Mouse (Mus musculus) adrenal gland, adult 18-20 months (tissue): ENCODE results near the gene Prkn. TPM values are rescaled to one million over a fixed set of nuclear protein-coding genes. Genes with fewer than 3 reads are reported as not detected.

ENCODE experiments used
- DNase-seq, 2 experiments: peaks; one replicate each; pipeline ENCODE4 v3.0.0; 2021 to 2022; ENCODE audit warnings: low spot score in 2 of 2
- total RNA-seq, 2 experiments: library from RNA; stranded (reverse); gene quantifications; 1 replicate in 1 of 2; 2 replicates in 1 of 2; pipeline ENCODE4 v1.2.3; 2021

Prkn gene
- total RNA-seq, 2 experiments from 2014 or later: 10.2 to 13.8 TPM

DNA sequence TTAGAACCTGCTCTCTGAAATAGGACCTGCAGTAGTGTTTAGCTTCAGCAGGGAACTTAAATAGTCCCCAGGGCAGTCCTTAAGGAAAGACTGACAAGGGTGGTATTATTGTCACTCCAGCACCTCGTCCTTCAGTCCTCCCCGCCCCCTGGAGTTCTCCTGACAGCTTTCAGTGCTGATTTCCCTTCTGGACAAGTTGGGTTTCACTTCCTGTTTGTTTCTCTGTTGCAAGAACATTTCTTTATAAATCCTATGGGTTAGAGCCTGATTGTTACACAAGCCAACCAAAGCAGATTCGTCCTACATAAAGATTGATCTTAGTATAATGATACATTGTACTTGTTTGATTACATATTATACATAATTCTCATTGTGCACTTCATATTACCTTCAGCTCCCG is 142.0 kb downstream of the Prkn start:
- no peak for DNase-seq

DNA sequence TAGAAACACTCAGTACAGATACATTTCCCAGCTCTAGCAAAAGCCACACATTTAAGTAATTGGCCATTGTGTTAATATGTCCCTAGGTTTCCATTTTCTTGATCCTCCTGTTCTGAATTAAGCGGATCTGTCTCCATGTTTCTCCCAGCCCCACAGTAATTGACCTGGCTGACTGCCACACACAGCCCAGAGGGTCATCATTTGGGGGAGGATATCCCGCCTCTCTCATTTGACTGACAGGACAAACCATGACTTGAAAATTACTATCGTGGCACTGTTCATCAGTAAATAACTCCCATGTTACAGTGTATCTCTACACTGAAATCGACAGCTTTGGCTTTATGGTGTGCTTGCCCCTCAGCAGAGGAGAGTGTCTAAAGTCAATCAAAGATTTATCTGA is 146.9 kb downstream of the Prkn start:
- no peak for DNase-seq

DNA sequence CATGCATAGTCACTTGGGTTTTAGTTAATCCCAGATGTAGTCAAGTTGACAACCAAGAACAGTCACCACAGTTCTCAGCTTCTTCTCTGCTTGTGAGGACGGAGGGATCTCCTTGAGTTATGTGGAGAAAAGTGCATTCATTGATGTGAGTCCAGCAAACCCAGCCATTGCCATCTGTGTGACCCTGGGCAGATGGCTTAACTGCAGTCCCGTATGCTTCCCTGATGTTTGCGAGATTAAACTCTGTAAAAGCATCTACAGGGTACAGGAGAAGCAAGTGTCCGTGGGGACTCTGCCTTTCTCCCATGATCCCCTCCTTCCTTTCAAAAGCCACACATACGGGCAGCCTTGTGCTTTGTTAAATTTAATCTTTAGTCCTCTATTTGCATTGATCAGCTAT is 157.1 kb downstream of the Prkn start:
- no peak for DNase-seq

DNA sequence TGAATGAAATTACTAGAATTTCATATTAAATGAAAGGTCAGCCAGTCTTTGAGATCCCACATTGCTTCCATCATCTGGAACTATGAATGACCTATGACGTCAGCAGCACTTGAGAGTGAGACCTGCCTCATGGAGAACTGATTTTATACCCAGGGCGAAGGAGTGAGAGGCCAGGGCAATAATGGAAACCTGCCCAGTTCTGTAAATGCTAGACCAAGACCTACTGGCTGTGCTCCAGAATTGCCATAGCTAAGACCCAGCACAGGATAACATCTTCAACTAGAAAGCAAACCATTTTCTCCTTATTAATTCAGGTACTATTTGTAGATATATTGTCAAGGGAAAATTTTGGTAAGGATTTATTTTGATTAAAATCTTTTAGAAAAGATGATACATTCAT is 183.2 kb downstream of the Prkn start:
- DNase-seq: no peak

DNA sequence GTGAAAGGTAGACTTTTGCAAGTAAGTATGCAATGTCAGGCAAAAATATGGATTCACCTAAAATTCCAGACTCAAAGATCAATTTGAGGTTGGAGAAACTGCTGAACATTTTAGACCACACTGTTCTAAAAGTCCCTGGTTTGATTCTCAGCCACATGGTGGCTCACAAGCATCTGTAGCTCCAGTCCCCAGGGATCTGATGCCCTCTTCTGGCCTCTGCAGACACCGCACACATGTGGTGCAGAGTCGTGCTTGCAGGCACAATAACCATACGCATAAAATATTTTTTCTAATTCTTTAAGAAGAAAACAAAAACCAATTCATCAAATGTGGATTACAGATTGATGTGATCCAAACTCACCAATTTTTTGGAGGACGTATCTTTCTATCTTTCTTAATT is 189.2 kb downstream of the Prkn start:
- DNase-seq: no peak

DNA sequence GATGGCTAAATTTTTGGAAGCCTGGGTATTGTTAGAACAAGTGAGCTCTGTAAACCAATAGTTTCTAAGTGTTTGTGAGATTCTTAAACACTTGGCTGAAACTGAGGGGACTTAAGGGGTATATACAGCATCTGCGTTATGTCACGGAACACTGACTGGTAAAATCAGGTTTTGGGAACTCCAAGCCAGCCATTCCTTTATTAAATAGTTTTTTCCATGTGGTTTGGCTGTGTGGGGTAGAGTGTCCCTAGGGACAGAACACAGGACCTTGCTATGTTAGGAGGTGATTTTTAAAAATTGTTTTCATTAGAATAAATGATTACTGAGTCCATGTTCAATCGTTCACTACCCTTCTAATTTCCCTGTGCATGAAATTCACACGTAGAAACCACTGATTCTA is 190.8 kb downstream of the Prkn start:
- DNase-seq: no peak

DNA sequence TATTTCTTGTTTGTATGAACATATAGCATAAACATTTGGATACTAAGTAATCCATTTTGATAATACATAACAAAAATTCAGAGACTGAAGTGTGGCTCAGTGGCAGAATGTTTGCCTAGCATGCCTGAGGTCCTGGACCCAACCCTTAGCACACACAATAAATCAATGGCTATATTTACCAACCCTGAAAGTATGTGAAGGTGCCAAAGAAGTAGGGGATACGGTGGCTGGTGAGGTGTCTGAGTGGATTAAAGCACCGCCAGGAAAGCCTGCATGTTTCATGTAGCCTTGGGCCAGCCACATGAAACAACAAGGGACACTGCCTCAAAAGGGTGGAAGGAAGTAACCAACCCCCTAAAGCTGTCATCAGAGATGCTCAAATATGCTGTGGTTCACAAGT is 192.2 kb downstream of the Prkn start:
- no peak for DNase-seq

DNA sequence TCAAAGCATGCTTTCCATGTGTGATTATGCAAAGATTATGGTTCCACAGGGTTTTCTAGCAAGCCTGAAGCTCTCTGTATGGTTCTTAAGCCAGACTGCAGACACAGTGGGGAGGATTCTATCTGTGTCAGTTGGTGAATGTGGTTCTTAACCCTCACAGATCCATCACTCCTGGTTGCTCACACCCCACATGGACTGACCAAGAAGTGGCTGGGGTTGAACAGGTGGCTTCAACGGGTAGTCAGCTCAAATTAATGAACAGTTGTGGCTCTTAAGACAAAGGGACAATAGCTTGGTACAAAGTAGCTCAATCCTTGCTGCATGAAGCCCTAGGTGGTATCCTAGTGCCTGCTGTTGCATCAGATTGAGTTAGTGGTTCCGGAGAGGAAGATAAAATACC is 193.4 kb downstream of the Prkn start:
- DNase-seq: no peak

DNA sequence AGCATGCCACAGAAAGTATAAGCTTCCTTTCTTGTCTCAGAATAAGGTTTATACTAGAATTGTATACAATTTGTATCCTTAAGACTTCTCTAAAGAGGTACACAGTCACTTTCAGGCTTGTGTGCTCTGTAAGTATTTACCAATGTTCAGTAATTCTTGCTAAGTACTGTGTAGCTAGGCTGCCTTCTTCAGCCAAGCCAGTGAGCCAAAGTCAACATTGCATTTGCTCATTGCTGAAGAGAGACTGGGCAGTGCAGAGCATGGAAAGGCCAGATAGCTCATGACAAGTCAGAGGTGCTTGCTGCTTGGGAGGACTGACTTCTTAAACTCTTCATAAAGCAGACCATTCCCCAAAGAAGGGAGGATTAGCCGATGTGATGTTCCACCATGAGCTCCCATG is 198.1 kb downstream of the Prkn start:
- DNase-seq: no peak

DNA sequence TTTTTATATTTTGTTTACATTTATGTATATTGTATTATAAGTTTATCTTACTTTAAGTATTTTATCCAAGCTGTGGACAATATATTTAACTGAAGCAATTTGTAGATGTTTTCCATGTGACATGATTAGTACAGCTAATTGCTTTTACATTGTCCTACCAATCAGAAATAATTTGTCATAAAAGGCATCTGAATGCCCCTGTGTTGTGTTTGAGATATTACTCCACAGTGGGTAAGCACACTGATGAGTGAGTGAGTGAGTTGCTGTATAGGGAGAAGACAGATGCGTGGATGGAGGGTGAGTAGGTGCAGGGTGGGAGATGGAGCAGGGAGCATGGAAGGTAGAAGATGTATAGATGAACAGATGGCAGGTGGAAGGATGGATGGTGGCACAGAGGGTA is 218.8 kb downstream of the Prkn start:
- no peak for DNase-seq

DNA sequence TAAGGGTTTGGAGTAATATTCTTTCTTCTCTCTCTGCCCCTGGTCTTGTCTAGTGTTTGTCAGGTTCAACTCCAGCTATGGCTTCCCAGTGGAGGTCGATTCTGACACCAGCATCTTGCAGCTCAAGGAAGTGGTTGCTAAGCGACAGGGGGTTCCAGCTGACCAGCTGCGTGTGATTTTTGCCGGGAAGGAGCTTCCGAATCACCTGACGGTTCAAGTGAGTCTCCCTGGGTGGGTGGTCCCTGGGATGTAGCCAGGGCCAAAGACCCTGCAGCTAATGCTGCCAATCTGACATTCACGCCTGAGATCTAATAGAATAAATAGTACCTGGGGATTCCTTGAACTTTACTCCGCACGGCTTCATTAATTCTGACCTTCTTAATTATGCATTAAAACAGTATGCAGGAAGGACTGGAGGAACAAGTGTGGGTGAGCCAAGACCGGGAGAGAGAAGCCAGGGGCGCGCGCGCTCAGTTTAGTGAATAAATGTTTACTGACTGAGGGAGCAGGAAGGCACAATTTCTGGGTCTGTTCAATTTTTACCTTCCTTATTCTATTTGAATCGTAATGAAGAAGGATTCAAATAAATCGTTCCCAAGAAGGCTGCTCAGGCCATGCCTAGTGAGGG is 227.0 kb downstream of the Prkn start:
- no peak for DNase-seq

DNA sequence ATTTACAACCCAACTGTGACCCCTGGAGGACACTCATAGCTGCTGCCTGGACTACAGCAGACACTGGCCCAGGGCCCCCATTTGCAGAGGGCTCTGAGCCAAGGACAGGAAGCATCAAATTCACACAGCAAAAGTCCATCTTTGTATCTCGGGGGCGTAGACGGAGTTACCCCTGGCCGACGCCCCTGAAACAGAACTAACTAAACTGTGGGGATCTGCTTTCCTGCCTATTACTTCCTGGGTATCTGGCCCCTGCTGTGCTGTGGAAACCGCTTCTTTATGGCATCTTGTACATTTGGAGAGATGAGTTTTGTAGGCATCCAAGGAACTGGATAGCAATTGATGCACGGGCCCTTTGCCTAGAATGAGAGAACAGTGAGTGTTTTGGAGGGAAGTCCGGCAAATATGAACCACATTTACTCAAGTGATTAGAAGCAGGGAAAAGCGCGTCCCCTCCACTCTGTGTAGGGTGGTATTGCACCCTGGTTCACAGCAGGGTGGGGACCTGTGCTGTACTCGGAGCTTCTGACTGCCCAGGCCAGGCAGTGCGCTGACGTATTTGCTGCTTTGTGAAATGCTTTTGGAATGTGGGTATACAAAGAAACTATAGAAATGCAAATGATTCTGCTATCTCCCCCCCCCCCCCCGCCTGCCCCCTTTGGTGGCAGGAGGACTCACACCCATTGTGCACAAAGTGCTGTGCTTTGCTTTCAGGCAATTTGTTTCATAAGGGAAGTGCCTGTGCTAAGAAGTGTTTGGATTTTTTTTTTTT is 227.7 kb downstream of the Prkn start:
- DNase-seq: peak in 1 of 2 experiments; percentile 14

DNA sequence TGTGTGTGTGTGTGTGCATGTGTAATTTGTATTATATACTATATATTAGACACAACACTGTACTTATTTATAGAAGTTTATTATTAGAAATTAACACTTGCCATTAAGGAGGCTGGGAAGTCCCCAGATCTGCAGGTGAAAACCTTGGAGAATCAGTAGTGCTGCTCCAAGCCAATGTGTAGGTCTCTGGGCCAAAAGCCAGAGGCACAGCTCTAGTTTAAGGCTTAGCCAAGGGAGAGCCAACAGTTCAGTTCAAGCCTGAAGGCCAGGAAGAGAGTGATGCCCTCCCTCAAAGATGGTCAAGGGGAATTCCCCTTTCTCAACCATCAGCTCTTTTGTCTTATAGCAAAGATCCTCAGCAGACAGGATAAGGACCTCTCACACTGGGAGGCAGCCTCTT is 230.8 kb downstream of the Prkn start:
- no peak for DNase-seq

DNA sequence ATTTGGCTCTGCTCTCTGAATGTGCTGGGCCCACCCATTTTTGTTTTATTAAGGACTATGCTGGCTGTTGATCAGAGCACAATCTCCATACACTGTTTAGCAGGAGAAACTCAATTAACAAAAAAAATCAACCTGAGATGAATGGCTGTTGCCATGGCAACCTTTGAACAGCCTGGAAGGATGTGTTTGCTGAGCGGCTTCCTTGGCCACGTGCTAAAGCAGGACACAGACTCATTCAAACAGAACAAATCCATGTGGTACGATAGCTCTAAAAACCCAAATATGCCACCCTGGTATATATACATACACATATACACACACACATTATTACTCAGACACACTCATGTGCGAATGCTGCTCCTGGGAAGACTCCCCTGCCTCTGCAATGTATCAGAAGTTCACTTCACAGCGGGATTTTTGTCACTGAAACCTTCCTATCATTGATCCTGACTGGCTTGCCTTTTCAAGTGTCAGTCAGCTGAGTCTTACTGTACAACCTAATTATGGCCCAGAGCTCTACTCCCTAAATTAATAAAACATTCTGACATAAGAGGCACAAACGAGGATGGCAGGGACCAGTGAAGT is 236.2 kb downstream of the Prkn start:
- no peak for DNase-seq

DNA sequence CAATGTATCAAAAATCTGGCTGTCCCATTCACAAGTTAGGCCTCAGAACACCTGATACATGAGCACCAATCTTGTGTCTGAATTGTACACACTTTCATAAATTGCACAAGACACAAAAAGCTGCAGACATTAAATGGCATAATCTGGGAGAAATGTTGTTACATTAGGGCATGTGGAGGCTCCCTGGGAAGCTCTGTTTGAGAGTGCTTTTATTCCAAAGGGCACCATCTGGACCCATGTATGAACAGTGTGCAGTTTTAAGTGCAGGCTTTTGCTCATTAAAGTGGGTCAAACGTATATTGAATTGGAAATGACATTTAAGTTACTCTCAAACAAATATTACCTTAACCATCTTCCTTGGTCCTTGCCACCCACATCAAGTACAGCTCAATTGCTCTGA is 246.3 kb downstream of the Prkn start:
- DNase-seq: no peak

DNA sequence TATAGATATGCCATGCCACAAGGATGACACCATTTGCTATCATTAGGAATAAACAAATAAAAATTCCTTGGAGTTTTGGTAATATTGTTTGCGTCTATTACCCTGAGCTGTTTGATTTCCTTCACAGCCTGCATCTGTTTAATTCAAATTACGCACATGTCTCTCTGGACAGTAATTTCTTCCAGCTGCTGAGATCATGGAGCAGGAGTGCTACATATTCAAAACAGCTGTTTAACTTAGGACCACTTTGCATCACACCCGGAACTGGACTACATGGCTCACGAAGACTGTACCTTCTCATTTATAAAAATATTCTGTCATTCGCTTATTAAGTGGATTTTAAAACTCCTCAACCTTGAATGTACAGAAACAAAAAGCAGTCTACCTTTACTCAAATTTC is 246.9 kb downstream of the Prkn start:
- no peak for DNase-seq

DNA sequence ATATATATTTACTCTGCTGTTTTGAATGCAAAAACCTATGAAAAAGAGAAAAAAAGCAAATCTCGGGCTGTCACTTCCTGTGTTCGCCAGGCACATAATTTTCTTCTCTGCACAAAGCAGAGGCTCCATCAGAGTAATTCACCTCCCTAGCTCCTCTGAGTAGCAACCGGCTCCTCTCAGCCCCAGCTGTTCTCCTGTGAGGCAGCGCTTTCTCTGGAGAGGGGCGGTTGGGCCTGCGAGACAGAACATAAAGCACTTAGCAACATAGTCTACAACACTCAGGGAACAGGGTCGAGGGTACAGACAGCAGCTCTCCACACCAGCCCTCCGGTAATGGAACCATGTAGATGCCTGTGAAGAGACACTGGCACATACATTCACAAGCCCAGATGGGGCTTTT is 247.6 kb downstream of the Prkn start:
- no peak for DNase-seq

DNA sequence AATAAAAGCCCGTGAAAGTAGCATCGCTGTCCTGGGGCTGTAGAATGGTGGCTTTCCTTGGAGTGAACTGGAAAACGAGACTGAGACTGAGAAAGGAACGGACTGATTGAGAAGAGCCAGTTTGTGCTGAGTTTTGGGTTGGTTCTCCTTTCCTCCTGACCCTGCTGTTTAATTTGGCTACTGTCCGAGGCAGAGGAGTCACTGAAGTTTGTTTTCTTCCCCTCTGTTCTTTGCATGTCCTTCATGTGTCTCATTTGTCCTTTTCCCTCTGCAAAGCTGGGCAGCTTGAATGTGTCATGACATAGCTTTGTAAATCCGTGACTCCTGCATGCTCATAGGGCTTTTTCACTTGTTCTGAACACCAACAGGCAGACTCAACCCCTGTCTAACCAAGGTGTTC is 249.2 kb downstream of the Prkn start:
- peak in 1 of 2 experiments; percentile 8 for DNase-seq

DNA sequence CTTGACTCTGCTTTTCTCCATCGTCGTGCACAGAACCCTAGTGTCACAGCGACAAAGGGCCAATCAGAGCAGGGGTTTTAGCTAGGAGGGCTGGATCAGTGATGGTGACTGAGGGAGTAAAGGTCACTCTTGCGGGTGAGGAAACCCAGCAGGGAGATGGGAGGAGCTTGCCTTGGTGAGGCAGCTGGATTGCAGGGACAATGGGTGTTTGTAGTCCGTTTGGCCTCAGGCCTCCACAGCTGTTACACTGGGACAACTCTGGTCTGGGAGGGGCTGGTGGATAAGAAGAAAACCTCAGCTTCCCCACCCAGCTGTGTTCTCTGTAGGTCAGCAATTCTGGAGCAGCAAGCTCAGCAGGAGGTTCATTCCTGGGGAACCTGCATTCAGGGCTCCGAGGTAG is 252.7 kb downstream of the Prkn start:
- DNase-seq: no peak

DNA sequence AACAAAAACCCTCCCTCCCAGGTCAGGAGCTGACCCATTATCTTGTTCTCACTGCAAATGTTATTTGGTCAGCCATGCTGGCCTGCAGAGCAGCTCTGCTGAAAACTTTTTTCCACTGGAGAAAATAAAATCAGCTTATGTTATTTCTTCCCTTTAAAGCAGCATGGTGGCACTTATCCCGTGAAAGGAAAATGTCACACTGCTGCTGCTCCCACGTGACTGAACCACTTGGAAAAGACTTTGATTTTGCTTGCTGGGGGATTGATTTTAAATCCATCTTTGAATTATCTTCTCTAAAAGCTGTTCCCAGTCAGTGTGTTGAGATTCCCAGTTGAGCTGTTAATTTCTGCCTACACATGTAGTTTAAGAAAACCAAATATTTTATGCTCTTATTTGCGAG is 253.1 kb downstream of the Prkn start:
- no peak for DNase-seq

DNA sequence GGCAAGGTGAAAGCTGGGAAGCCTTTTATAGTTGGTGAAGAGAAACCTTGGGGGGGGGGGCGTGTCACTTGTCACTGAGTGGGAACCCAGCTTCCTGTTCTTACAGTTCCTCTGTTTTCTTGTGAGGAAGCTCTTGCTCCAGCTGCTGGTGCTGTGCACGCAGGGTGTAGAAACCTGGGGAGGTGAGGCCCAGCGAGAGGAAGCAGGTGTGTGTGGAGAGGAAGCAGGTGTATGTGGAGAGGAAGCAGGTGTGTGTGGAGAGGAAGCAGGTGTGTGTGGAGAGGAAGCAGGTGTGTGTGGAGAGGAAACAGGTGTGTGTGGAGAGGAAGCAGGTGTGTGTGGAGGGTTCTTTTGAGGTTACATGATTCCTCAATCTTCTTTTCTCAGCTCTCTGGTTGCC is 266.8 kb downstream of the Prkn start:
- no peak for DNase-seq

DNA sequence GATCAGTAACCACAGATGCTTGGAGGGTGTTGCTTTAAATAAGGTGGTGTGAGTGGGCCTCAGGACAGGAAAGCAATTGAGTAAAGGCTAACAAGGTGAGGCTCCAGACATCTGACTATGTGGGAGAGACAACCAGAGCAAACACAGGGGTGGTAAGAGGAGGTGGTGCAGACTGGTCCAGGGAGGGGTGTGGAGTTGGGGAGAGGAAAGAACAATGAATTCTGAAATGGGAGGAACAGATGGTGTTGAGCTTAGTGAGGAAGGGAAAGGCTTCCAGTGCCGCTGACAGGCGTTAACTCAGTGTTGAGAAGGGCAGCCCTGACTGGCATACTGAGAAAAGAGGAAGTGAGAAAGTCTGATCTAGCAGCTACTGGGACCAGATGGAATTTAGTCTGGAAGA is 267.7 kb downstream of the Prkn start:
- no peak for DNase-seq

DNA sequence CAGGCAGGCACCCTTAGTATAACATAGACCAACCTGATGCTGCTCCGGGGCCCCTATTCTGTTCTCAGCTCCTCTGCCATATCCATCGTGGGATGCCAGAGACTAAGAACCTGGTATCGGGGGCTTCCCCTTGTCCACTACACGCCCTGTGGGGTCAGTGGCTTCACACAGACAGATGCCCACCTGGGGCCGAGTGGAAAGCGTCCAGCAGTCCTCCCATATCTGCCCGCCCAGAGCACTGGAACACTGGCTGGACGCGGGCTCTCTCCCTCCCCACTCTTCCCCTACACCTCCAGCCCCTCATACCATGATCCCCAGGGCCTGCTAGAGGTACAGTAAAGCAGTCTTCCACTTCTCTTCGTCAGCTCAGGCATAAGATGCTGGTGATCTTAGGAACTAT is 277.3 kb downstream of the Prkn start:
- DNase-seq: no peak
